Mouse (Mus musculus): ENCODE measurements at regions not wholly inside any gene's neighbourhood (a gene's known extent, or its start where the extent isn't known, plus 50 kb on each side); places are given as distances from the start of the nearest gene placed in this dataset.

GRCm38 (mm10) chr3:82290373-82290772 is 67.5 kb upstream of the Map9 start:
- 87% methylated on average over 2 of the region's 2 CpGs for WGBS
- H3K4me1 ChIP-seq (ENCODE audit: control insufficient read depth, insufficient read depth, low read length) = no peaks in the 10 kb centered on the region
- H3K27ac ChIP-seq = no peak overlapping the region
- intact Hi-C loops (cut with DNase I) = no loop called here
- H3K79me2 ChIP-seq (replicated peaks; ENCODE audit: control insufficient read depth, insufficient read depth, low read length) = no peaks in the 10 kb centered on the region
- no peak for DNase-seq
- no peak overlapping the region for H3K4me3 ChIP-seq
- H3K9ac ChIP-seq (ENCODE audit: low read depth, low read length) = no peak overlapping the region
- no peaks in the 10 kb centered on the region for H3K27me3 ChIP-seq (ENCODE audit: control insufficient read depth, insufficient read depth, low read length)
- TF ChIP-seq CTCF (IDR thresholded peaks at IDR 0.05) (no peak), EP300 (IDR thresholded peaks at IDR 0.05; ENCODE audit: insufficient read depth, low read depth, low read length) (no peak), POLR2A (IDR thresholded peaks at IDR 0.05; ENCODE audit: insufficient read depth, low read depth, low read length) (no peak)
- no peaks in the 10 kb centered on the region for H3K36me3 ChIP-seq (ENCODE audit: control insufficient read depth, insufficient read depth, low read length)

DNA sequence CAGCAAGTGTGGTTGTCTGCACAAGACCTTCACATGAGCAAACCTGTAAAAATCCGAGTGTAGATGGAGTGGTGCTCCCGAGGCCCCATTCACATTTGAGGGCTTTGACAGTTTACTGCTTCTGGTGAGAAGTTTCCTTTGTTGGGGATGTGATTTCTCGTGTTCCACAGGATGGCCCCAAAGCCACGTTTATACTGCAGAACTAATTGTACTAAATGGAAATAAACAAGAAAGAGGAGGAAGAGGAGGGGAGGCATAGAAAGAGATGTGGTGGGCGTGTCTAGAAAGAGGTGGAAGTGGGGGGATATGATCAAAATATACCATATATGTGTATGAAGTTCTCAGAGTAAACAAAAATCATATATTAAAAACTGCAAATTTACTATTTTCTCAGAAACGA is 68.8 kb upstream of the Map9 start:
- intact Hi-C loops (cut with DNase I) = no loop called here
- H3K79me2 ChIP-seq (replicated peaks; ENCODE audit: control insufficient read depth, insufficient read depth, low read length) = no peaks in the 10 kb centered on the region
- TF ChIP-seq EP300 (IDR thresholded peaks at IDR 0.05; ENCODE audit: insufficient read depth, low read depth, low read length) = no peak
- TF ChIP-seq POLR2A (IDR thresholded peaks at IDR 0.05; ENCODE audit: insufficient read depth, low read depth, low read length) = no peak
- 0 out of 2 replicates have a peak, but pooled peaks have one; percentile 6 for TF ChIP-seq CTCF (IDR thresholded peaks at IDR 0.05)
- H3K27ac ChIP-seq = no peak overlapping the region
- H3K4me1 ChIP-seq (ENCODE audit: control insufficient read depth, insufficient read depth, low read length) = no peaks in the 10 kb centered on the region
- H3K4me3 ChIP-seq = no peak overlapping the region
- H3K27me3 ChIP-seq (ENCODE audit: control insufficient read depth, insufficient read depth, low read length) = no peaks in the 10 kb centered on the region
- no peaks in the 10 kb centered on the region for H3K36me3 ChIP-seq (ENCODE audit: control insufficient read depth, insufficient read depth, low read length)
- no peak overlapping the region for H3K9ac ChIP-seq (ENCODE audit: low read depth, low read length)
- 69% methylated on average over 6 of the region's 6 CpGs for WGBS
- no peak for DNase-seq

GRCm38 (mm10) chr3:82276977-82277714 is 80.7 kb upstream of the Map9 start:
- no peaks in the 10 kb centered on the region for H3K36me3 ChIP-seq (ENCODE audit: control insufficient read depth, insufficient read depth, low read length)
- intact Hi-C loops (cut with DNase I) = no loop called here
- H3K27me3 ChIP-seq (ENCODE audit: control insufficient read depth, insufficient read depth, low read length) = no peaks in the 10 kb centered on the region
- no peaks in the 10 kb centered on the region for H3K79me2 ChIP-seq (replicated peaks; ENCODE audit: control insufficient read depth, insufficient read depth, low read length)
- TF ChIP-seq POLR2A (IDR thresholded peaks at IDR 0.05; ENCODE audit: insufficient read depth, low read depth, low read length) (no peak), EP300 (IDR thresholded peaks at IDR 0.05; ENCODE audit: insufficient read depth, low read depth, low read length) (no peak), CTCF (IDR thresholded peaks at IDR 0.05) (no peak)
- H3K4me1 ChIP-seq (ENCODE audit: control insufficient read depth, insufficient read depth, low read length) = peaks cover 3% of the 10 kb centered on the region; the same call in 1 of the 2 replicates
- no peak for DNase-seq
- no peak overlapping the region for H3K27ac ChIP-seq
- no peak overlapping the region for H3K9ac ChIP-seq (ENCODE audit: low read depth, low read length)
- no peak overlapping the region for H3K4me3 ChIP-seq

DNA sequence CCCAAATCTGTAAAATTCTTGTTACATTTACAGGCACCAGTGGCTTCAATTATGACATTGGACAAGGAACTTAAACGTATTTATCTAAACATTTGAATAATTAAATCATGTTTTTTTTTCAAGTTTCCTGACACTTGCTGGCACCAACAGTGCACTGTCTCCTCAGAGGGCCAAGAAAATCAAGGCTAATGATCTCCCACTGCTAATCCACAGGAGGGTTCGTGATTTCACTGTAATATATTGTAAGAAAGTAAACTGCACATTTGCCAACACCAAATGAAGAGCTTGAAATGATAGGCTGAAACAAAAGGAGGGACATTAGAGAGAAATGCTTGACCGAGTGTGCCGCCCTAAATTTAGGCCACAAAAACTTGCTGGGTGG is 82.0 kb upstream of the Map9 start:
- H3K36me3 ChIP-seq (ENCODE audit: control insufficient read depth, insufficient read depth, low read length) = no peaks in the 10 kb centered on the region
- intact Hi-C loops (cut with DNase I) = no loop called here
- TF ChIP-seq CTCF (IDR thresholded peaks at IDR 0.05) = no peak
- no peak for TF ChIP-seq EP300 (IDR thresholded peaks at IDR 0.05; ENCODE audit: insufficient read depth, low read depth, low read length)
- TF ChIP-seq POLR2A (IDR thresholded peaks at IDR 0.05; ENCODE audit: insufficient read depth, low read depth, low read length) = no peak
- no peak for DNase-seq
- H3K79me2 ChIP-seq (replicated peaks; ENCODE audit: control insufficient read depth, insufficient read depth, low read length) = no peaks in the 10 kb centered on the region
- 58% methylated on average over 4 of the region's 4 CpGs for WGBS
- peak overlapping the region; percentile 46 for H3K27ac ChIP-seq
- H3K4me3 ChIP-seq = no peak overlapping the region
- no peaks in the 10 kb centered on the region for H3K27me3 ChIP-seq (ENCODE audit: control insufficient read depth, insufficient read depth, low read length)
- peaks cover 3% of the 10 kb centered on the region; the same call in 1 of the 2 replicates for H3K4me1 ChIP-seq (ENCODE audit: control insufficient read depth, insufficient read depth, low read length)
- H3K9ac ChIP-seq (ENCODE audit: low read depth, low read length) = no peak overlapping the region

DNA sequence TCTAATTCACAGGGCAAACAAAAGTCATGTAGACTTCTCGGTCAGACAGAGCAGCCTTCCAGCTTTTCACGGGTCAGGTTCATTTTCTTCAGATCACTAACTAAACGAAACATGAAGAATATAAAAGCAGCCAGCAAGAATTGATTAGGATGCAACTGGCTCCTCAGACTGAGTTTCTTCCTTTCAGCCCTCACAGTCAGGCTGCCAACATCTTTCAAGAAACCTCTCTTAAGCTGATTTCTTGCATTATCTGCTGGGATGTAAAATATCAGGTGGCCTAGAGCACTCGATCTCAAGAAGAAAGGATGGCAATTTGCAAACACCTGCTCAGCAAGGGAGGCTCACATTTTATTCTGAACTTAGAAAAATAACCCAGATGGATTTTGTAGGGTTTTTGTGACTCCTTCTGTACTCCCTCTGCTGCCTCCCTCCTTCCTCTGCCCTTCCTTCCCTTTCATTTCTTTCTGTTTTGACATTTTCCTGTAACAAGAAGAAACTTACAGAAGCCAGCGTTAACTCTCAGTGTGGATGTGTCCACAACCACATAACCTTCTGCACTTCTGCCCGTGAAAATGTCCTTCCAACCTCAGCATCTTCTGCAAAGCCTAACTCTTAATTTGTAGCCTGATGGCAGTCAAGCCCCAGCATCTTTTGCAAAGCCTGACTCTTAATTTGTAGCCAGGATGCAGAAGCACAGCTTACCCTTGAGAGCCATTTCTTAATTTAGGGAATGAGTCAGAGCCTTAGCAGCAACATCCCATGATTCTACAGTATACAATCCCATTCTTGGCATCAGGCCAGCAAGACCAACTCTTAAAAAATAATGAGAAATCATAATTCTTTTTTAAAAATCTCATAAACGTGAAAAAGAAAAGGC is 82.7 kb upstream of the Map9 start:
- H3K4me3 ChIP-seq = no peak overlapping the region
- no peaks in the 10 kb centered on the region for H3K79me2 ChIP-seq (replicated peaks; ENCODE audit: control insufficient read depth, insufficient read depth, low read length)
- intact Hi-C loops (cut with DNase I) = no loop called here
- DNase-seq = no peak
- H3K9ac ChIP-seq (ENCODE audit: low read depth, low read length) = no peak overlapping the region
- peak overlapping the region; percentile 46 for H3K27ac ChIP-seq
- no peak for TF ChIP-seq EP300 (IDR thresholded peaks at IDR 0.05; ENCODE audit: insufficient read depth, low read depth, low read length)
- no peak for TF ChIP-seq POLR2A (IDR thresholded peaks at IDR 0.05; ENCODE audit: insufficient read depth, low read depth, low read length)
- TF ChIP-seq CTCF (IDR thresholded peaks at IDR 0.05) = no peak
- H3K36me3 ChIP-seq (ENCODE audit: control insufficient read depth, insufficient read depth, low read length) = no peaks in the 10 kb centered on the region
- no peaks in the 10 kb centered on the region for H3K27me3 ChIP-seq (ENCODE audit: control insufficient read depth, insufficient read depth, low read length)
- peaks cover 3% of the 10 kb centered on the region; the same call in 1 of the 2 replicates for H3K4me1 ChIP-seq (ENCODE audit: control insufficient read depth, insufficient read depth, low read length)
- 46% methylated on average over 7 of the region's 7 CpGs for WGBS
